Mouse (Mus musculus) T-helper 17 cell (primary cell): ENCODE measurements at regions not wholly inside any gene's neighbourhood (a gene's known extent, or its start where the extent isn't known, plus 50 kb on each side); places are given as distances from the start of the nearest gene placed in this dataset.

ENCODE experiments used
- in situ Hi-C, 2 experiments: fragments of 300-600 bp; cut with MboI, MseI; formaldehyde crosslinking; loops; 1 replicate in 1 of 2; 2 replicates in 1 of 2; pipeline ENCODE4 v1.15.1; 2025; ENCODE audit warnings: high pct_unique_total_duplicates in 2 of 2

GRCm38 (mm10) chr1:135665484-135665883, 54.4 kb upstream of the Csrp1 start:
- in situ Hi-C loops: no loop called here

GRCm38 (mm10) chr1:135668331-135668730, 51.5 kb upstream of the Csrp1 start:
- in situ Hi-C loops: no loop called here

- in situ Hi-C loops: no loop called here
Measured at GRCm38 (mm10) chr1:135668951-135669350, 50.9 kb upstream of the Csrp1 start.

GRCm38 (mm10) chr1:135669803-135670202, 50.1 kb upstream of the Csrp1 start:
- in situ Hi-C loops: loop anchor here (5.0 kb wide), 1 partner anchor 123 kb away; no protein-coding TSS in a partner anchor
